Mouse (Mus musculus) G1E (cell line): ENCODE measurements around the gene Vps13d. TPM values are rescaled to one million over a fixed set of nuclear protein-coding genes. Genes with fewer than 3 reads are reported as not detected.

Source experiments
- ATAC-seq: 2 replicates; pipeline ENCODE4 v1.8.0; 2016; ENCODE audit warnings: mild to moderate bottlenecking; ENCODE audit not compliant: insufficient number of reproducible peaks, poor library complexity, low FRiP score, severe bottlenecking; ENCODE audit errors: extremely low read depth
- DNase-seq: peaks from one replicate; pipeline ENCODE4 v3.0.0; 2012; ENCODE audit warnings: low spot score
- H3K27me3 ChIP-seq: 2 replicates; pipeline ENCODE4 v1.6.1; 2012; ENCODE audit warnings: mild to moderate bottlenecking, low read length, inconsistent platforms; ENCODE audit not compliant: insufficient read depth
- H3K36me3 ChIP-seq: replicated peaks from 2 replicates; pipeline ENCODE3; 2012; ENCODE audit warnings: mild to moderate bottlenecking, inconsistent platforms
- H3K4me1 ChIP-seq: 2 replicates; pipeline ENCODE4 v1.6.1; 2012; ENCODE audit warnings: low read depth, low read length, inconsistent platforms, mixed read lengths; ENCODE audit not compliant: insufficient read depth
- H3K4me3 ChIP-seq: 2 replicates; pipeline ENCODE4 v1.5.1; 2012; ENCODE audit warnings: low read depth, mild to moderate bottlenecking, inconsistent platforms, low read length, moderate library complexity, mixed read lengths
- H3K9me3 ChIP-seq: replicated peaks from 2 replicates; pipeline ENCODE4 v1.6.1; 2012; ENCODE audit warnings: inconsistent platforms
- CTCF ChIP-seq: IDR thresholded peaks from 2 replicates; pipeline ENCODE4 v1.5.1; 2012; ENCODE audit warnings: low read depth, low read length, inconsistent platforms, mixed read lengths
- GATA1 ChIP-seq: IDR thresholded peaks from 2 replicates; pipeline ENCODE4 v1.6.1; 2012; ENCODE audit warnings: borderline replicate concordance, low read length, inconsistent platforms, mixed read lengths
- GATA2 ChIP-seq: IDR thresholded peaks from 2 replicates; pipeline ENCODE4 v1.6.1; 2012; ENCODE audit warnings: low read depth, low read length, inconsistent platforms, borderline replicate concordance
- POLR2AphosphoS5 ChIP-seq: IDR thresholded peaks from 2 replicates; pipeline ENCODE4 v1.6.1; 2012; ENCODE audit warnings: low read depth, low read length, inconsistent platforms; ENCODE audit not compliant: insufficient replicate concordance
- TAL1 ChIP-seq: conservative IDR thresholded peaks from 2 replicates; pipeline ENCODE4 v1.6.1; 2012; ENCODE audit warnings: low read depth, low read length, inconsistent platforms, mixed read lengths
- polyA plus RNA-seq: library from polyadenylated mRNA; stranded (reverse); fragments of >175 nt; gene quantifications from 2 replicates; pipeline ENCODE4 v1.2.3, GENCODE M21; 2012
- total RNA-seq, 2 experiments: library from RNA; stranded (forward) in 1 of 2; stranded (reverse) in 1 of 2; fragments of 200-1000 nt in 1 of 2; fragments of >200 nt in 1 of 2; fragmentation: Nextera tagmentation in 1 of 2; gene quantifications; 2 replicates each; pipeline ENCODE4 v1.2.3; 2014 to 2017

Gene Vps13d
- total and polyA plus RNA-seq, 3 experiments: 7.7 to 38.8 (median 34.7) TPM

DNA sequence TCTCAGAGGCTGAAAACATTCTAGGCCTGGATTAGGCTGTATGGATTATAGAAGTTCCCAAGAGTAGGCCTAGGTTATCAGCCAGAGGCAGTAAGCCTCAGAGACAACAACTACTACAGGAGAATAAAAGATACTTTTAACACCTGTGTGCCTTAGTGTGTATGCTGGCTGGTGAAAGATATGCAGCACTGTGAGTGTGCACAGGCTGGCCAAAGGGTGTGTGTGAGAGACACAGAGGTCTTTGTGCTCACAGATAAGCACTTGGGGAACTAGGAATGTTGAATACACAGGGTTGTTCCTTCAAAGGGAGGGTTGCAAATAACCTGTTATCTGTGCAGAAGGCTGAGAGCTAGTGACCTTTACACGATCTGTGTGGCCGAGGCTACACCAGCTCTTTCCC is 115.5 kb downstream of the Vps13d start:
- no peak for TF ChIP-seq GATA2
- no peak for TF ChIP-seq GATA1
- TF ChIP-seq CTCF: no peak
- Histone ChIP-seq H3K9me3 (no peaks in the 10 kb centered on the region), H3K36me3 (peaks cover 80% of the 10 kb centered on the region), H3K27me3 (no peaks in the 10 kb centered on the region), H3K4me1 (peaks cover 8% of the 10 kb centered on the region), H3K4me3 (no peak overlapping the region)
- DNase-seq: no peak
- ATAC-seq: peak; percentile 8; the same call in 1 of the 2 replicates

DNA sequence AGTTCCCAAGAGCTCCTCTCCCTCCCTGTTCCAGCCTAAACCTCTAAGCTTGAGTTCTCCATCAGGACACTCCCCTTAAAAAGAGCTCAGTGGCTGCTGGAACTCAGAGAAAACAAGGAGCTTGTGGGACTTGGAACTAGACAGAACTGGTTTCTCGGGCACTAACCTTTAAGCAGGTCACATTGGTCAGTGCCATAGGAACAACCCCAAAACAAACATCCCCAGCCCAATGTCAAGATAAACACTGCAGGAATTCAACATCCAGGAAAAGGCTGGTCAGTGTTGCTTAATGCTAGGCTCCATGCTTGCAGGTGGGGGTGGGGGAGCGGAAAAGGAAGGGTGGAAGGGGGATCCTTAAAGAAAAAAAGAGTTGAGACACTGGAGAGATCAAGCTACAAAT is 120.5 kb downstream of the Vps13d start:
- H3K27me3 ChIP-seq: no peaks in the 10 kb centered on the region
- no peak for DNase-seq
- ATAC-seq: no peak
- TF ChIP-seq POLR2AphosphoS5: no peak
- no peak for TF ChIP-seq TAL1
- no peak for TF ChIP-seq GATA1
- TF ChIP-seq CTCF: no peak
- TF ChIP-seq GATA2: no peak
- H3K9me3 ChIP-seq: no peaks in the 10 kb centered on the region
- peaks cover 85% of the 10 kb centered on the region for H3K36me3 ChIP-seq
- H3K4me1 ChIP-seq: peaks cover 3% of the 10 kb centered on the region
- no peak overlapping the region for H3K4me3 ChIP-seq

DNA sequence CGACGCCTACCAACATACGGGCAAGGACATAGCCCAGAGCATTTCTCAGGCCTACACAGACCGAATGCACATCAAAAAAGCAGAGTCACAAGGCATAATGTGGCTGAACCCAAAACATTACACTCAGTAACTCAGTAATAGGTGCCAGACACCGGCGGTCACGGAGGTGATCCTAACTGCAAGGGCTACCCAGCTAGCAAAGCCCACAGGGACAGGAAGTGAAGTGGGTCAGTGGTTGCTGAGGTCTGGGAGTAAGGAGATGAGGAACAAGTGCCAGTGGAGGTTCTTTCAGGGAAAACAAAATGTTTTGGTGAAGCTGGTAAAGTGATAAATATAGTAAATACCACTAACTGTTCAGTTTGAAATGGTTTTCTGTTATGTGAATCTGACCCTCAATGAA is 121.1 kb downstream of the Vps13d start:
- no peaks in the 10 kb centered on the region for H3K4me1 ChIP-seq
- no peak for DNase-seq
- H3K27me3 ChIP-seq: no peaks in the 10 kb centered on the region
- no peak for ATAC-seq
- TF ChIP-seq GATA1: no peak
- TF ChIP-seq POLR2AphosphoS5: no peak
- TF ChIP-seq CTCF: no peak
- TF ChIP-seq GATA2: no peak
- TF ChIP-seq TAL1: no peak
- peaks cover 85% of the 10 kb centered on the region for H3K36me3 ChIP-seq
- H3K4me3 ChIP-seq: no peak overlapping the region
- H3K9me3 ChIP-seq: no peaks in the 10 kb centered on the region

DNA sequence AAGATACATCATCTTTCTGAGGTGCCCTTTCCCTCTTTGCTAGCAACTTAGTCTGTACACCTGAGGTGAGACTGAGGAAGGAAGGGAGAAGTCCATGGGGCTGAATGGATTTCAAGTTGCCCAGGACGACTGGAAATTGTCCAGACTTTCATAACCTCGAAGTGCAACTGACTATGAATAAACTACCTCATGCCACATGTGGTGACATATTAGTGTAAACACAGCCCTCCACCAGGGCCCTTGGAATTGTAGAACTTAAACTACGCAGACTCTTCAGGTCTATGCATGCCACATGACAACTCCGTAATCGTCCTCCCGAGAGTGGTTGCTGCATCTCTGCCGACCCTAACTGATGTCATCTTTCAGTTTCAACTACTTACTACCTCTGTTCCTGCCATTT is 122.9 kb downstream of the Vps13d start:
- ATAC-seq: no peak
- no peaks in the 10 kb centered on the region for H3K27me3 ChIP-seq
- H3K4me3 ChIP-seq: no peak overlapping the region
- no peak for TF ChIP-seq CTCF
- no peak for TF ChIP-seq GATA1
- no peak for TF ChIP-seq POLR2AphosphoS5
- TF ChIP-seq TAL1: no peak
- TF ChIP-seq GATA2: no peak
- DNase-seq: no peak
- no peaks in the 10 kb centered on the region for H3K9me3 ChIP-seq
- H3K4me1 ChIP-seq: no peaks in the 10 kb centered on the region
- H3K36me3 ChIP-seq: peaks cover 81% of the 10 kb centered on the region

DNA sequence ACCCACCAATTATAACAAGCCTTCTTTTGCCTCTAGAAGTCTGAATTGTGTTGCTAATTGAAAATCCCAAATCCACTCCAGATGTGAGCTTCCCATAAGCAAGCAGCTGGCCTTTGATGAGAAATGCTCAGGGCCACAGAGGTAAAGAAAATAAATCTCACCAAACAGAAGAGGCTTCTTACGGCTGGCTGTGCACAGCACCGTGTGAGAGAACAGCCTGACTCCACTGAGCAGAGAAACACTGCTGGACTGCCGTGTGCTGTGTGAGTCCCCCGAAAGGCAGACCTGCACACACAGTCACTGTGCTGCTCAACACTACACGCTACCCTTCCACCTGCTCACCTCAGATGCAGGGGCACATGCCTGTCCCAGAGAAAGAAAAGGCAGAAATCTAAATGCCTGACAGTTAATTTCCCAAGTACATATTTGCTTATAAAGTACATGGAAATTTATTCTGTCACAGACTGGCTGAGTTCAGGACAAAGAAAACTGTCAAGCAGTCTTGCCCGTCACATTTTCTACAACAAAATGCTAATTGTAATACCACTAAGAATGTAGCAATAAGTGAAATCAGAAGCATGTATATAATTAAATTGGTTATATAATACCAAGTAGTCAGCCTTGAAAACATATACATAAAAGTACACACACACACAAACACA is 127.7 kb downstream of the Vps13d start:
- DNase-seq (no peak), ATAC-seq (no peak)
- Histone ChIP-seq H3K4me1 (no peaks in the 10 kb centered on the region), H3K9me3 (no peaks in the 10 kb centered on the region), H3K36me3 (peaks cover 83% of the 10 kb centered on the region), H3K27me3 (no peaks in the 10 kb centered on the region), H3K4me3 (no peak overlapping the region)
- TF ChIP-seq TAL1: no peak

DNA sequence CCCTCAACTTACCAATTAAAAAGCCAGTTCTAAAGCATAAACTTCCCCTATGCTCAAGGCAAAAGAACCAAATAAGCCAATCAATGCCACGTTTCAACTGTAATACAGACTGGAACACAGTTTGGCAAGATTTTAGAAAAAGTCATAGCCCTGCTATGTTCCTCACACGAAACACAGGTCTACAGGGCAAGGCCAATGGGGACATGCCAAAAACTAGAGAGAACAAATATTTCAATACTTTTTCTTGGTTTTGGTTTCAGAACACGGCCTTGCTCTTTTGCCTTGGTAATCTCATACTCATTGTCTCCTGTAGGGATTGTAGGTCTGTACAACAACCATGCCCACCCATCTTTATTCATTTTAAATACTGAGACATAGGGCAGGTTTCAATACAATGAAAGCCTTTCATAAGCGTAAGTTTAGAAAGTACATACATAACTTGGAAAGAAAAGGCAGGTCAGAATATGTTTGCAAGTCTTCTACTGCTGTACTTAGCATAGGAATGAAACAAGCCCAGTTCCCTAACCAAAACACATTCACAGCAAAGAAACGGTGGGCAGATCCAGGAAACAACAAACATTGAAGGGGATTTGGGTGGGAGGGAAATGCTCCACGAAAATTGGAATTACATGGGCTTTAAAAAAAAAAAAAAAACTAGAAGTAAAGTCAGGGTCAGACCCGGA is 128.3 kb downstream of the Vps13d start:
- no peaks in the 10 kb centered on the region for H3K9me3 ChIP-seq
- no peak overlapping the region for H3K4me3 ChIP-seq
- DNase-seq: no peak
- no peaks in the 10 kb centered on the region for H3K27me3 ChIP-seq
- peaks cover 83% of the 10 kb centered on the region for H3K36me3 ChIP-seq
- TF ChIP-seq CTCF (no peak), POLR2AphosphoS5 (no peak), GATA1 (no peak), TAL1 (no peak), GATA2 (no peak)
- no peak for ATAC-seq
- H3K4me1 ChIP-seq: no peaks in the 10 kb centered on the region
